Mouse (Mus musculus) forebrain, embryonic 14.5 days (tissue): ENCODE results near the gene Dtnbp1. TPM values are rescaled to one million over a fixed set of nuclear protein-coding genes. Genes with fewer than 3 reads are reported as not detected.

Experiments
- ATAC-seq: fragments of 200-750 bp; cut with Nextera tagmentation; 2 replicates; pipeline ENCODE4 v1.8.0; 2017; ENCODE audit warnings: mild to moderate bottlenecking, moderate library complexity
- DNase-seq: peaks from one replicate; pipeline ENCODE4 v3.0.0-alpha.2; 2015; ENCODE audit warnings: low spot score
- H3K27ac ChIP-seq: fragments of 300-500 bp; sonication (generic); 2 replicates; pipeline ENCODE4 v1.5.1; 2014; ENCODE audit warnings: low read depth, mild to moderate bottlenecking, control low read depth, low read length, moderate library complexity
- H3K27me3 ChIP-seq: fragments of 300-500 bp; sonication (generic); replicated peaks from 2 replicates; pipeline ENCODE4 v1.6.1; 2014; ENCODE audit warnings: low read length, control low read depth, mixed read lengths; ENCODE audit not compliant: control insufficient read depth, insufficient read depth
- H3K36me3 ChIP-seq: fragments of 300-500 bp; sonication (generic); 2 replicates; pipeline ENCODE4 v1.6.1; 2014; ENCODE audit warnings: low read length, control low read depth; ENCODE audit not compliant: control insufficient read depth, insufficient read depth
- H3K4me1 ChIP-seq: fragments of 300-500 bp; sonication (generic); 2 replicates; pipeline ENCODE4 v1.6.1; 2014; ENCODE audit warnings: antibody characterized with exemption, low read length, control low read depth; ENCODE audit not compliant: control insufficient read depth, insufficient read depth
- H3K4me2 ChIP-seq: fragments of 300-500 bp; sonication (generic); 2 replicates; pipeline ENCODE4 v1.6.1; 2014; ENCODE audit warnings: mild to moderate bottlenecking, control low read depth, low read length
- H3K4me3 ChIP-seq: fragments of 300-500 bp; sonication (generic); 2 replicates; pipeline ENCODE4 v1.5.1; 2014; ENCODE audit warnings: low read depth, low read length, control low read depth
- H3K9ac ChIP-seq: fragments of 300-500 bp; sonication (generic); 2 replicates; pipeline ENCODE4 v1.6.1; 2014; ENCODE audit warnings: mild to moderate bottlenecking, low read length, control low read depth, moderate library complexity
- H3K9me3 ChIP-seq: fragments of 300-500 bp; sonication (generic); replicated peaks from 2 replicates; pipeline ENCODE4 v1.6.1; 2016; ENCODE audit warnings: low read length, control low read depth, mixed read lengths; ENCODE audit not compliant: control insufficient read depth
- WGBS: fragments of 180-500 bp; shearing (Covaris S2); extraction: QIAGEN DNeasy Blood & Tissue Kit; methylation state at CpG from one replicate; pipeline ENCODE4 v1.1.7; 2014; 5-methylcytosine and 5-hydroxymethylcytosine counted together
- polyA plus RNA-seq: library from polyadenylated mRNA; unstranded; fragments of >200 nt; fragmentation: Nextera tagmentation; extraction: Ambion mirVana; gene quantifications from 2 replicates; pipeline ENCODE4 v1.2.1, GENCODE M21; 2014

Gene Dtnbp1
- polyA plus RNA-seq, 1 experiment from 2014 or later, result 122 TPM

- DNase-seq, result peak; percentile 77
- H3K27me3 ChIP-seq, result no peaks in the 10 kb centered on the region
- H3K4me2 ChIP-seq, result no peak overlapping the region
- H3K9me3 ChIP-seq, result no peaks in the 10 kb centered on the region
- H3K4me1 ChIP-seq, result no peaks in the 10 kb centered on the region
- H3K9ac ChIP-seq, result no peak overlapping the region
- peak; percentile 80 for ATAC-seq
- 12% methylated on average over 2 of the region's 2 CpGs for WGBS
- peak overlapping the region; percentile 3; the same call in 1 of the 2 replicates for H3K27ac ChIP-seq
- no peak overlapping the region for H3K4me3 ChIP-seq
- no peaks in the 10 kb centered on the region for H3K36me3 ChIP-seq
Measured at GRCm38 (mm10) chr13:44977059-44977458, 24.9 kb downstream of the Dtnbp1 start.

- H3K9me3 ChIP-seq, result no peaks in the 10 kb centered on the region
- H3K27ac ChIP-seq, result no peak overlapping the region; the same call in 1 of the 2 replicates
- H3K27me3 ChIP-seq, result no peaks in the 10 kb centered on the region
- H3K9ac ChIP-seq, result no peak overlapping the region
- peak; percentile 94 for ATAC-seq
- no peak overlapping the region for H3K4me3 ChIP-seq
- WGBS, result 57% methylated on average over 5 of the region's 5 CpGs
- H3K4me2 ChIP-seq, result no peak overlapping the region
- peak; percentile 92 for DNase-seq
- peaks cover 10% of the 10 kb centered on the region; the same call in 1 of the 2 replicates for H3K4me1 ChIP-seq
- no peaks in the 10 kb centered on the region for H3K36me3 ChIP-seq
Measured at GRCm38 (mm10) chr13:44960542-44961291, 41.2 kb downstream of the Dtnbp1 start.

GRCm38 (mm10) chr13:44957049-44957448 is 44.9 kb downstream of the Dtnbp1 start:
- 89% methylated on average over 8 of the region's 8 CpGs for WGBS

GRCm38 (mm10) chr13:44955781-44956180 is 46.2 kb downstream of the Dtnbp1 start:
- DNase-seq (no peak), ATAC-seq (no peak)
- Histone ChIP-seq H3K27me3 (no peaks in the 10 kb centered on the region), H3K4me1 (0 out of 2 replicates have a peak, but pooled peaks cover 3% of the 10 kb centered on the region), H3K4me3 (no peak overlapping the region), H3K9me3 (no peaks in the 10 kb centered on the region), H3K9ac (no peak overlapping the region), H3K4me2 (no peak overlapping the region), H3K36me3 (no peaks in the 10 kb centered on the region), H3K27ac (no peak overlapping the region)
- WGBS, result 94% methylated on average over 6 of the region's 6 CpGs

More at GRCm38 (mm10) chr13:44957049-44957448, 44.9 kb downstream of the Dtnbp1 start:
- DNase-seq (no peak), ATAC-seq (no peak)
- H3K27ac ChIP-seq, result no peak overlapping the region
- no peaks in the 10 kb centered on the region for H3K27me3 ChIP-seq
- peaks cover 10% of the 10 kb centered on the region; the same call in 1 of the 2 replicates for H3K4me1 ChIP-seq
- no peaks in the 10 kb centered on the region for H3K36me3 ChIP-seq
- no peak overlapping the region for H3K4me2 ChIP-seq
- H3K9me3 ChIP-seq, result no peaks in the 10 kb centered on the region
- H3K4me3 ChIP-seq, result no peak overlapping the region
- H3K9ac ChIP-seq, result no peak overlapping the region

- Histone ChIP-seq H3K4me3 (no peak overlapping the region), H3K9me3 (no peaks in the 10 kb centered on the region), H3K27ac (no peak overlapping the region), H3K27me3 (no peaks in the 10 kb centered on the region), H3K36me3 (no peaks in the 10 kb centered on the region), H3K9ac (no peak overlapping the region), H3K4me1 (no peaks in the 10 kb centered on the region), H3K4me2 (no peak overlapping the region)
- 88% methylated on average over 1 of the region's 1 CpGs for WGBS
- no peak for ATAC-seq
- no peak for DNase-seq
Measured at GRCm38 (mm10) chr13:44954232-44954568, 47.7 kb downstream of the Dtnbp1 start.

- Histone ChIP-seq H3K27ac (no peak overlapping the region), H3K4me3 (no peak overlapping the region), H3K36me3 (no peaks in the 10 kb centered on the region), H3K4me2 (no peak overlapping the region), H3K9ac (no peak overlapping the region), H3K9me3 (no peaks in the 10 kb centered on the region), H3K27me3 (no peaks in the 10 kb centered on the region), H3K4me1 (no peaks in the 10 kb centered on the region)
- WGBS, result 76% methylated on average over 8 of the region's 8 CpGs
- ATAC-seq, result no peak
- DNase-seq, result no peak
Measured at GRCm38 (mm10) chr13:44953546-44954231, 48.3 kb downstream of the Dtnbp1 start.

GRCm38 (mm10) chr13:44952393-44953086 is 49.4 kb downstream of the Dtnbp1 start:
- H3K4me2 ChIP-seq, result no peak overlapping the region
- 79% methylated on average over 10 of the region's 10 CpGs for WGBS
- ATAC-seq (no peak), DNase-seq (peak; percentile 31)
- H3K4me3 ChIP-seq, result no peak overlapping the region
- H3K27me3 ChIP-seq, result no peaks in the 10 kb centered on the region
- H3K36me3 ChIP-seq, result no peaks in the 10 kb centered on the region
- H3K27ac ChIP-seq, result no peak overlapping the region
- peaks cover 6% of the 10 kb centered on the region for H3K4me1 ChIP-seq
- H3K9me3 ChIP-seq, result no peaks in the 10 kb centered on the region
- no peak overlapping the region for H3K9ac ChIP-seq

GRCm38 (mm10) chr13:44948320-44949250 is 53.4 kb downstream of the Dtnbp1 start:
- Histone ChIP-seq H3K9me3 (no peaks in the 10 kb centered on the region), H3K4me2 (no peak overlapping the region), H3K9ac (no peak overlapping the region), H3K27me3 (no peaks in the 10 kb centered on the region), H3K4me3 (no peak overlapping the region), H3K36me3 (no peaks in the 10 kb centered on the region), H3K27ac (no peak overlapping the region), H3K4me1 (peaks cover 15% of the 10 kb centered on the region)
- 91% methylated on average over 15 of the region's 16 CpGs for whole genome bisulfite sequencing
- no peak for ATAC-seq
- DNase-seq, result no peak
